In genomic region chr3:154329323-154330180, GRCm38 (mm10) we compare ENCODE assay signal across 9 mouse cellular contexts. TPM values are rescaled to one million over a fixed set of nuclear protein-coding genes. Genes with fewer than 3 reads are reported as not detected.
DNase-seq lines count a peak whose midpoint lies in the region; ATAC-seq and TF ChIP-seq lines count a peak whose summit lies in the region.
"Had no signal": no experiment of that assay in that cellular context is flagged by ENCODE, and none has a peak within 500 bp of the region (broad histone marks: within the 10 kb centered on the region; RNA-seq: fewer than 3 reads in every experiment).

No protein-coding gene starts in this region.

- peak overlapping the region; percentile 78 for H3K4me2 ChIP-seq in limb, embryonic 12.5 days
- peak overlapping the region; percentile 31 for H3K4me2 ChIP-seq in neural tube, embryonic 15.5 days

- intact Hi-C loops in heart, postnatal 14 days (cut with DNase I): loop anchor here (5.0 kb wide), 1 partner anchor 243 kb away; no protein-coding TSS in a partner anchor

- H3K27me3 ChIP-seq in limb, embryonic 12.5 days: peaks cover 89% of the 10 kb centered on the region
- H3K27me3 ChIP-seq in neural tube, embryonic 15.5 days (replicated peaks): peaks cover 82% of the 10 kb centered on the region

- no peak for TF ChIP-seq CTCF in lung, adult 2 months (IDR thresholded peaks at IDR 0.05; ENCODE audit: insufficient read depth, low read length)

- no peak overlapping the region for H3K27ac ChIP-seq in limb, embryonic 12.5 days
- H3K27ac ChIP-seq in neural tube, embryonic 15.5 days (replicated peaks): no peak overlapping the region

- H3K9me3 ChIP-seq in limb, embryonic 12.5 days: no peaks in the 10 kb centered on the region
- no peaks in the 10 kb centered on the region for H3K9me3 ChIP-seq in neural tube, embryonic 15.5 days (replicated peaks)

- WGBS in lung, adult 2 months: 3% methylated on average over 54 of the region's 54 CpGs
- under 1% methylated on average over 54 of the region's 54 CpGs for WGBS in limb, embryonic 12.5 days
- 1% methylated on average over 54 of the region's 54 CpGs for WGBS in neural tube, embryonic 15.5 days

- H3K4me1 ChIP-seq in lung, adult 2 months (ENCODE audit: control insufficient read depth, insufficient read depth, low read length): peaks cover 4% of the 10 kb centered on the region
- peaks cover 36% of the 10 kb centered on the region for H3K4me1 ChIP-seq in limb, embryonic 12.5 days (replicated peaks)
- peaks cover 28% of the 10 kb centered on the region for H3K4me1 ChIP-seq in neural tube, embryonic 15.5 days

- TF ChIP-seq POLR2A in lung, adult 2 months (IDR thresholded peaks at IDR 0.05; ENCODE audit: borderline replicate concordance, extremely low read depth, low read depth, low read length): no peak

- peak; percentile 26; the same call in 1 of the 2 replicates for ATAC-seq in limb, embryonic 12.5 days (ENCODE audit: insufficient number of reproducible peaks, insufficient read depth, low FRiP score, low TSS enrichment, low read depth)
- ATAC-seq in neural tube, embryonic 15.5 days (ENCODE audit: low FRiP score): no peak
- ATAC-seq: Patski had no signal

- H3K4me3 ChIP-seq in lung, adult 2 months (replicated peaks; ENCODE audit: extremely low read depth, low read depth, low read length): no peak overlapping the region
- H3K4me3 ChIP-seq in limb, embryonic 12.5 days (replicated peaks): peak overlapping the region; percentile 24
- peak overlapping the region; percentile 2; the same call in 1 of the 2 replicates for H3K4me3 ChIP-seq in neural tube, embryonic 15.5 days (replicated peaks)

- H3K9ac ChIP-seq in limb, embryonic 12.5 days (replicated peaks): no peak overlapping the region
- H3K9ac ChIP-seq in neural tube, embryonic 15.5 days (replicated peaks): no peak overlapping the region

- no peaks in the 10 kb centered on the region for H3K36me3 ChIP-seq in limb, embryonic 12.5 days
- no peaks in the 10 kb centered on the region for H3K36me3 ChIP-seq in neural tube, embryonic 15.5 days

- DNase-seq in lung, adult 2 months: peak; percentile 31
- DNase-seq in lung, adult 18-20 months: no peak
- peak; percentile 76 for DNase-seq in embryo, embryonic 9.5 days (ENCODE audit: extremely low spot score)
- peak; percentile 33 to 38 for DNase-seq in heart, postnatal 14 days
- DNase-seq in adrenal gland, postnatal 4 days (ENCODE audit: low spot score in 2 of 2): no peak
- no peak for DNase-seq in layer of hippocampus, postnatal 14 days (ENCODE audit: low spot score in 2 of 2)

RNA-seq across cellular contexts. Expression of gene Lhx8, which starts 0.9 kb away (rescaled TPM):
- polyA plus RNA-seq in lung, adult 2 months (2012; rRNA removed): 0.14 and 0.24 TPM in 2 replicates
- total RNA-seq in heart, postnatal 14 days (2021): not detected
- 0.36 and 0.79 TPM in 2 replicates for polyA plus RNA-seq in limb, embryonic 12.5 days (2016; fragmentation: Nextera tagmentation; extraction: Ambion mirVana)
- polyA plus RNA-seq in neural tube, embryonic 15.5 days (2015; fragmentation: Nextera tagmentation; extraction: Ambion mirVana): 0.19 TPM in 1 of 2 replicates, not detected in the other
- total RNA-seq in adrenal gland, postnatal 4 days (2021): under 1 TPM; 0.34 to 0.50 TPM
- total RNA-seq in layer of hippocampus, postnatal 14 days (2021): not detected
- polyA plus RNA-seq: Patski had no signal

Comparison
In these comparisons a context has a peak if more than half of its experiments do, and no peak if none do; other contexts are left out.
1. DNase-seq: peak in lung, adult 2 months (single experiment), embryo, embryonic 9.5 days (single experiment) and heart, postnatal 14 days (2 of 2); none in lung, adult 18-20 months (0 of 2), adrenal gland, postnatal 4 days (0 of 2) and layer of hippocampus, postnatal 14 days (0 of 2).